Mouse (Mus musculus) central nervous system, embryonic 18 days (tissue): ENCODE results near the gene Icam2. TPM values are rescaled to one million over a fixed set of nuclear protein-coding genes. Genes with fewer than 3 reads are reported as not detected.

Experiments
- polyA plus RNA-seq: library from polyadenylated mRNA; depleted of rRNA; stranded (reverse); fragments of >200 nt; gene quantifications from 2 replicates; pipeline ENCODE4 v1.2.3, GENCODE M21; 2012; rRNA removed

Gene Icam2
- 12.2 and 12.7 TPM in 2 replicates for polyA plus RNA-seq

GRCm38 (mm10) chr11:106387791-106388216 lies at the start of gene Icam2:
Gene Icam2 (minus strand): TSS chr11:106388075.

GRCm38 (mm10) chr11:106365366-106365765 lies 22.5 kb downstream of the Icam2 start, which contains the start of gene Prr29:
Gene Prr29 (plus strand): TSS chr11:106365472.

GRCm38 (mm10) chr11:106353188-106353587 lies 34.7 kb downstream of the Icam2 start, which contains the start of gene Scn4a:
Gene Scn4a (minus strand): TSS chr11:106353288.

Other genes with a start within 250 kb of the Icam2 start
- gene Gm10840, start 227.2 kb downstream of the Icam2 start, polyA plus RNA-seq, result not detected in 2 replicates
- gene Limd2, start 227.2 kb downstream of the Icam2 start, polyA plus RNA-seq, result 89.2 and 92.8 TPM in 2 replicates
- gene Strada, start 185.9 kb downstream of the Icam2 start, polyA plus RNA-seq, result 46.5 and 48.0 TPM in 2 replicates
- 54.8 and 62.3 TPM in 2 replicates for gene Ccdc47, start 171.7 kb downstream of the Icam2 start, polyA plus RNA-seq
- gene Ddx42, start 171.1 kb downstream of the Icam2 start, polyA plus RNA-seq, result 49.7 and 52.5 TPM in 2 replicates
- gene Ftsj3, start 132.0 kb downstream of the Icam2 start, polyA plus RNA-seq, result 29.1 and 31.0 TPM in 2 replicates
- gene Psmc5, start 131.9 kb downstream of the Icam2 start, polyA plus RNA-seq, result 179 and 181 TPM in 2 replicates
- gene Smarcd2, start 115.1 kb downstream of the Icam2 start, polyA plus RNA-seq, result 27.0 and 30.3 TPM in 2 replicates
- 0.27 TPM in 2 replicates for gene Tcam1, start 111.4 kb downstream of the Icam2 start, polyA plus RNA-seq
- not detected in 2 replicates for gene Gh, start 86.2 kb downstream of the Icam2 start, polyA plus RNA-seq
- 0.54 and 0.83 TPM in 2 replicates for gene Cd79b, start 73.3 kb downstream of the Icam2 start, polyA plus RNA-seq
- 0.04 and 0.13 TPM in 2 replicates for gene Scn4a, start 34.8 kb downstream of the Icam2 start, polyA plus RNA-seq
- gene Prr29, start 22.6 kb downstream of the Icam2 start, polyA plus RNA-seq, result 0.23 TPM in 1 of 2 replicates, not detected in the other
- 8.1 and 8.4 TPM in 2 replicates for gene Ern1, start 99.8 kb upstream of the Icam2 start, polyA plus RNA-seq
- gene Tex2, start 225.3 kb upstream of the Icam2 start, polyA plus RNA-seq, result 35.7 and 36.3 TPM in 2 replicates